Mouse (Mus musculus) gastrocnemius, postnatal 14 days (tissue): ENCODE measurements around the gene Ofd1. TPM values are rescaled to one million over a fixed set of nuclear protein-coding genes. Genes with fewer than 3 reads are reported as not detected.

Experiments used
- DNase-seq: peaks from one replicate; pipeline ENCODE4 v3.0.0; 2021; ENCODE audit warnings: mixed read lengths
- intact Hi-C: fragments of 180-260 bp; cut with DNase I; formaldehyde crosslinking; loops from one replicate; pipeline ENCODE4 v1.15.1; 2025; ENCODE audit warnings: low total_unique reads
- long read RNA-seq, 2 experiments: library from polyadenylated mRNA; stranded (forward); transcript quantifications; one replicate each; pipeline ENCODE4 v2.0.0; 2021
- total RNA-seq, 2 experiments: library from RNA; stranded (reverse); gene quantifications; 2 replicates each; pipeline ENCODE4 v1.2.3; 2021

The Ofd1 gene
- 1 to 10 TPM; 4.7 to 6.0 TPM for total RNA-seq
- long read RNA-seq, experiment 1, full-length matches to known transcripts, result 6 of 6 reads
- long read RNA-seq, experiment 1, partial matches to known transcripts, result 0 of 6 reads
- long read RNA-seq, experiment 1, other reads (novel, unspliced or antisense), result 0 of 6 reads
- long read RNA-seq, experiment 2, full-length matches to known transcripts, result 10 of 11 reads
- long read RNA-seq, experiment 2, partial matches to known transcripts, result 1 of 11 reads
- long read RNA-seq, experiment 2, other reads (novel, unspliced or antisense), result 0 of 11 reads

DNA sequence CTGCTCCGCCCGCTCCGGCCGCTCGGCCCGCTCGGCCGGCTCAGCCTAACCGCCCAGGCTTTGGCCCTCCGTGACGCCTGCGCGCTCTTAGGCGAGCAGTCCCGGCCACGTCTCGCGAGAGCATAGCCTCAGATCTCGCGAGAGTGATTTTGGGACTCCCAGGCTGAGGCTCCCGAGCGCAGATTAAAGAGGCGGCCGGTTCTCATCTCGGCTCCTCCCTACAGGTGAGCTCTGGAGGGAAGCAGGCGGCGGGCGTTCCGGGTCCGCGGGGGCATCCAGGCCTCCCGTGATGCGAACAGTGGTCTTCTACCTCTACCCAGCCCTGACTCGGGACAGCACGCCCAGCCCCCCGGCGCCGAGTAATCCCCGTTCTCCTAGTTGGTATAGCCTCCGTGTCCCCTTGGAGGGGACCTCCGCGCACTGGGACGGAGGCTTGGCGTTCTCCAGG is at the start of gene Ofd1:
Ofd1 (minus strand) TSS at position 89 of the 448 bp plus-strand sequence.
- DNase-seq, result peak; percentile 86
- intact Hi-C loops, result no loop called here

- intact Hi-C loops, result no loop called here
- DNase-seq, result peak; percentile 93
These were observed 39.0 kb upstream of the Ofd1 start, which contains the start of gene Rab9 for GRCm38 (mm10) chrX:166479365-166479983. Gene Rab9, minus strand, starts transcription at chrX:166479867.

DNA sequence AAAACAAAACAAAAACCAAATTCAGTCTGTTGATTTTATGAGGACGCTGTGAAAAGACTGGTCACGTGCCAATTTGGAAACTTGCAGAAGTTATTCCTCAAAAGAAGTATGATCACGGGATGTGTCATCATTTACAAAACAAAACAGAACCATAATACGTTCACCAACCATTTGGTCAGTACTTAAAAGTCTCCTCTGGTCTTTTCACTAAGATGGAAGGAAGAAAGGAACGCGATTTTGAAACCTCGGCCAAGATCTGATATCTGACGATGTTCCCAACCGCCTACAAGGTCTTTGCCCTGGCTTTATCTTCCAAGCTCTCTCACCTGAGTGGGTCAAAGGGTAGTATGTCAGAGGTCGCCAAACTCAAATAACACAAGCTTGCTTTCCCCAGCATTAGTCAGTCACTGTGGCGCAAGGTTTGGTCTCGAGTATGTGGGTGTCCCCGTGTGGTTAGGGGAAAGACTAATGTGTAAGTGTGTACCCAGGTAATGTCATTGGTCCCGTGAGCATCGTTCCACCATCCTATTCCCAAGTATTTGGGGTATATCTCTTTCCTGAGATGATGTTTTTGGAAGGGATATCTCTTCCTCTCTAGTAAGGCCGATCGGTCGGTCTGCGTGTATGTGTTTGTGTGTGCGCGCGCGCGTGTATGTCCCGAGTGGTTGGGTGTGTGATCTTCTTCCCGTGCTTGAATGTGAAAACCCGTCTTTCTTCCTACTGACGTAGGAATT is 38.3 kb upstream of the Ofd1 start:
- no peak for DNase-seq
- intact Hi-C loops, result no loop called here

DNA sequence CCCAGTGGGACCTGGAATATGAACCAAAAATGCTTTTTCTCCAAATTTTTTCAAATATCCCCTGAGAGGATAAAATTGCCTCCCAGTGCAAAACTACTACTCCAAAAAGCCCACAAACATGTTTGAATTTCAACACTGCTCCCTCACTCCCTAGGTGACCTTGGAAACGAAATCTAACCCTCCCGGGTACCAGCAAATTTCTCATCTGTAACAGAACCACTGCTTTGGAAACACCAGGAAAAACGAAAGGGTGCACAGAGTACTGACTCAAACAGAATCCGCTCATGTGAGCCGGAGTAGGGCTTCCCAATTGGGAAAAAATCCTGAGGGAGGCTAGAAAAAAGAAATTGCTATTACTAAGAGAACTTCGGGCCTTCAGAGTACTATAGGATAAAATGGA is 36.9 kb upstream of the Ofd1 start:
- no peak for DNase-seq
- intact Hi-C loops, result no loop called here

DNA sequence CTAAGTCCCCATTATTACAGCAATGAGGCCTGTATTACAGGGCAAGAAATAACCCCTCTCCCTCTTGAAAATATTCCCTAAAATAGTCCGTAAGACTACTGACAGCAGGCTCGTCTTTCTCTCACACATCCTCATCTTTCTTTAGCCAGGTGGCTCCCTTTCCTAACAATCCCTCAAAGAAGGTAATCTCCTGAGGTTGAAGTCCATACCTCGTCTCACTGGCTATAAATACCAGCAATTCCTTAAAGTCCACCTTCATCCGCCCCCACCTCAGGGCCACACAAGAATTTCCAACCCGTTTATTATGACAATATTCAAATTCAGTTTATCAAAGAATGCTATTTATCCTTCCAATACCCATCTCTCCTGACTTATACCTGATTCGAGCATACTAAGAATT is 32.1 kb upstream of the Ofd1 start:
- no peak for DNase-seq
- intact Hi-C loops, result no loop called here

DNA sequence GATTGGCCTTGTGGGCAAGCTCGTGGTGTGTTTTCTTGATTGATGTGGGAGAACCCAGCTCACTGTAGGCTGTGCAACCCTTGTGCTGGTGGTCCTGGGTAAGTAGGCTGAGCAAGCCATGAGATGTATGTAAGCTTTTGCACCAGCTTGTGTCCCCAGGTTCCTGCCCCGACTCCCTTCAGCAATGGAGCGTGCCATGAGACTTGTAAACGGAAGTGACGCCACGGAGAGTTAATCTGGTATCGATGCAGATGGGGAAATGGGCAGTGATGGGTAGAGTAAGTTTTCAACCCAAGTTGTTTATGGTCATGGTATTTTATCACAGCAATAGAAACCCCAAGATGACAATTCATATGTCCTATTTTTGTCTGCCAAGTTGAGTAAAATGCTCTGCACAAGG is 27.8 kb upstream of the Ofd1 start:
- intact Hi-C loops, result no loop called here
- DNase-seq, result no peak

- no peak for DNase-seq
- intact Hi-C loops, result no loop called here
These were observed 15.0 kb upstream of the Ofd1 start for GRCm38 (mm10) chrX:166455525-166455924.

GRCm38 (mm10) chrX:166454331-166454730 is 13.8 kb upstream of the Ofd1 start:
- intact Hi-C loops, result no loop called here
- DNase-seq, result no peak

DNA sequence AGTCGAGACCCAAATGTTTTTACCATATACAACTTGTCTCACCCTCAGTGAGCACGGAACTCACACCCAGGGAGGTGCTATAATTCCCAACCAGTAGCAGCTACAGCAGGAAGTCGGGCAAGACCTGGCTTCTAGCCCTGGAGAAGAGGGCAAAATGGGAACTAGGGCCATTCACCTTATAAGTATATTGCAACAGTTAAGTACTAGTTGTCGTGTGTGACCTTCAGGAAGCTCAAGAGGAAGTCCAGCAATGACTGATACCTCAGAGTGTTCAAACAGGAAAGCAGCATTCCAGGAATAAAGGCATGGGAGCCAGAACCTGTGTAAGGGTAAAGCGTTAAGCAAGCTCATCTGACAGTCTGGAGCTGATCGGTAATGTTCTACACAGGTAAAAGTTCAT is 13.0 kb upstream of the Ofd1 start:
- DNase-seq, result no peak
- intact Hi-C loops, result no loop called here

DNA sequence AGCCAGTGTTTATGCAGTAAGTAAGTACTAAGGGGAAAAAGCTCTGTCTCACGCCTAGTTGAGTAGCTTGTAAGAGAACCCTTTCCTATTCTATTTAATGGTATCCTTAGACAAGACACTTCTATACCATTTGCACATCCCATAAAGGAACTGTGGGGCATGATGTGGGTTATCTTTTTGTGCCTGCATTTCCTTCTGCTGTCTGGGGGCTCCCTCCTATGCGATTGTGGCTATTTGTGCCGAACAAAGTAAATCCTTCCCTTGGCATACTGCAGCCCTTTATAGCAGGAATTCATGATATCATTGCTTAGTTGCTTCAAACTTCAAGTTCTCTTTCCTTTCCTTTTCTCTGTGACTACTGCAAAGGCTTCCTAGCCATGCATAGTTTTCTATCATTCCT is 4.0 kb upstream of the Ofd1 start:
- intact Hi-C loops, result no loop called here
- no peak for DNase-seq

DNA sequence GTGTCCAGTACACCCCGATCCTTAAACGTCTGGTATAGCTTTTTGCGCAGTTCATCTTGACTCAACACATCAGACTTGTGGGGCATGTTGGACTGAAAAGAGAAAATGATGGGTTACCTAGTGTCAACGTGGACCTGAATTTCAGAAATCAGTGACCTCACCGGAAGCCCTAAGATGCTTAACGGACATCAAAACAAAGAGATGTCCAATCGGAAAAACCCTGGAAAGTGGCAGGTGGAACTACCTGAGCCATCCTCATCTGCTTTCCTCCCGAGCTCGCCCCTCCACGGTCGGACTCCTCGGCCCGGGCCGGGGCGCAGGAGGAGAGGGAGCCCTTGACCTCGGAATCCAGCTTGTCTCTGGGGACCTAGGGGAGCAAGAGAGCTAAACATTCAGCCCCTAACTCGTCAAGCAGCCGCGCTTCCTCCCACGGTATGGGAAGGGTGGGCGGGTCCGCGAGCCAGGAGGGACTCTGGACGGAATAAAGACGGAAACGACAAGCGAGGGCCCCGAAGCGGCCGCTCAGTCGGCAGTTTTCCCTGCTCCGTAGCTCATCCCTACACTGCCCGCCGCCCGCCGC is 378 bp downstream of the Ofd1 start, which contains the start of gene Trappc2:
Trappc2 (plus strand) TSS at position 539 of the 580 bp plus-strand sequence.
- intact Hi-C loops, result no loop called here
- DNase-seq, result no peak

GRCm38 (mm10) chrX:166434812-166435211 is 5.7 kb downstream of the Ofd1 start:
- intact Hi-C loops, result no loop called here
- no peak for DNase-seq

- DNase-seq, result no peak
- intact Hi-C loops, result no loop called here
These were observed 24.3 kb downstream of the Ofd1 start for GRCm38 (mm10) chrX:166416196-166416595.

DNA sequence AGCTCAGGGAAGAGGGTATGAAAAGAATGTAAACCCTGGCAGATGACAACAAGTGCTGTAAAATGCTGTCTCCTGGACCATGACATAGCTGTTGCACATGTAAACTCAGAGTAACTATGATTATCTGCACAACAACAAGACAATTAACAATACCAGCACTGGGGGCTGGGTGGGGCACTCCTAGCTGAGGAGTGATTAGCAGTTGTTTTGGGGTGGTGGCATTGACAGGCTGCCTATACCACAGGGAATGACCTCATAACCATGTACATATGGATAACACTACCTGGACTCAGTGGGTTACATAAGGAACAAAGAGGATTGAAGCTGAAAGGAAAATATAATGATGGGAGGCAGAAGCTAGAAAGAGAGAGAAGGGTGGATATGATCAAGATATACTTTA is 32.6 kb downstream of the Ofd1 start:
- intact Hi-C loops, result no loop called here
- no peak for DNase-seq

- intact Hi-C loops, result no loop called here
- no peak for DNase-seq
These were observed 46.8 kb downstream of the Ofd1 start for GRCm38 (mm10) chrX:166393753-166394152.

DNA sequence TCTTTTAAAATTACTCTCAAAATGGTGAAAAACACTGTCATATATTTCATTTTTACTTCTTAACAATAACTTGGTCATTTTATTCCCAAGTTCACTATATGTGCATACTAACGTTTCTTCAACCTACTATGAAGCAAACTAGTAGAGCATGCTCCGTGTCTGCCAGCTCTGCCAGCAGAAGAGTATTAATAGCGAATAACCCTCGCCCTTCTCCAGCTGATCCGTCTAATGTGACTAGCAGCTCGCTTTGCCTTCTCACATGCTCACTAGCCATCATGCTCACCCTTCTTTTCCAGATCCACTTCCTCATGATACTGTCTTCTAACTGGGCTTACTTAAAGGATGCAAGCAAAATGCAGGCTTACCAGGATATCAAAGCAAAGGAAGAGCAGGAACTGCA is 53.8 kb downstream of the Ofd1 start:
- intact Hi-C loops, result no loop called here

DNA sequence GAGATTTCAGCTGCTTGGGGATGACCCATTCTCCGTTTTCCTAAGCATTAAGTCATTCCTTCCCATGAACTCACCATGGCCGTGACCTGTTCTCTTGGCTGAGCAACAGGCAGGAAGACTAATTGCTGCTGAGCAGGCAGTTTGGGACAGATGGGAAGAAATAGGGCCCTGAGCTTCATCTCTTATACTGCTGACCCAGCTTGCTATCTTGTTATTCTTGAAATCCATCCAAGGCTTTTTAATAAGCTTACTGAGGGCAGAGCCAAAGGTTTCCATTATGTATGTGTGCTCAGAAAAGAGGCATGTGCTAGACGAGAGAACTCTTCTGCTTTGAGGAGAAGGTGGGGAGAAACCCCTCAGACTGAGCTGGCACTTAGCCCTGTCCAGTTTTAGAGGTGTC is 55.6 kb downstream of the Ofd1 start:
- intact Hi-C loops, result no loop called here
- peak; percentile 13 for DNase-seq

More for the DNA sequence above, 53.8 kb downstream of the Ofd1 start:
- no peak for DNase-seq

- intact Hi-C loops, result no loop called here
- DNase-seq, result no peak
These were observed 56.9 kb downstream of the Ofd1 start for GRCm38 (mm10) chrX:166383606-166384005.

DNA sequence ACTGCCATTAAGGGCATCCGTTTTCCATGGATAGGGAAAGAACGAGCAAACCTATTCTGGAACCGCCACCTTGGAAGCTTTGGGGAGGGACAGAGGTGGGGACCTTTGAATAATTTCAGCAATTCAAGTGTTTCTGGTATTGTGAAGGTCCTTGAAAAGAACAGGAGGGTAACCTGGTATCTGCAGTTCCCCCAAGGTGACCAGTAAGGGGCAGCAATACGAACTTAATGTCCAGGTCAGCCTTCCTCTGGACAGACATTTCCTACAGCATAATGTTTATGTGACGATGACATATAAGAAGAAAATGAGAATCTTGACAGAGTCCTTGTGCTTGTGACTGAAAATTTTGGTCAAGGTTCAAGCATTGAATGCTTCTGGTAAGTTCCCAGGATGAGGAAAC is 61.9 kb downstream of the Ofd1 start:
- intact Hi-C loops, result no loop called here
- no peak for DNase-seq

GRCm38 (mm10) chrX:166376681-166377328 is 63.7 kb downstream of the Ofd1 start:
- intact Hi-C loops, result no loop called here
- no peak for DNase-seq
